In genomic region chr14:25511564-25511963, GRCm38 (mm10) we compare ENCODE assay signal across 10 mouse cellular contexts. TPM values are rescaled to one million over a fixed set of nuclear protein-coding genes. Genes with fewer than 3 reads are reported as not detected.
A peak's percentile ranks its signal among the peaks of the same experiment; 100 is the strongest.
DNase-seq lines count a peak whose midpoint lies in the region; ATAC-seq and TF ChIP-seq lines count a peak whose summit lies in the region.
"Had no signal": no experiment of that assay in that cellular context is flagged by ENCODE, and none has a peak within 500 bp of the region (broad histone marks: within the 10 kb centered on the region; RNA-seq: fewer than 3 reads in every experiment).

No protein-coding gene starts in this region.

- no peak overlapping the region for H3K4me3 ChIP-seq in heart, embryonic 10.5 days
- H3K4me3 ChIP-seq in midbrain, embryonic 12.5 days, result no peak overlapping the region
- H3K4me3 ChIP-seq in midbrain, postnatal 0 days (ENCODE audit: low read depth, low read length), result no peak overlapping the region
- no peak overlapping the region for H3K4me3 ChIP-seq in hindbrain, embryonic 14.5 days (replicated peaks; ENCODE audit: low read length)
- H3K4me3 ChIP-seq in neural tube, embryonic 15.5 days (replicated peaks), result no peak overlapping the region
- H3K4me3 ChIP-seq: neural tube, embryonic 12.5 days had no signal

- no peak for TF ChIP-seq CTCF in midbrain, postnatal 0 days (IDR thresholded peaks at IDR 0.05)

- no peaks in the 10 kb centered on the region for H3K27me3 ChIP-seq in heart, embryonic 10.5 days (ENCODE audit: insufficient read depth, poor library complexity, severe bottlenecking)
- no peaks in the 10 kb centered on the region for H3K27me3 ChIP-seq in midbrain, embryonic 12.5 days
- H3K27me3 ChIP-seq in midbrain, postnatal 0 days (ENCODE audit: insufficient read depth, low read length), result no peaks in the 10 kb centered on the region
- H3K27me3 ChIP-seq in hindbrain, embryonic 14.5 days (ENCODE audit: control insufficient read depth, insufficient read depth, low read length), result no peaks in the 10 kb centered on the region
- no peaks in the 10 kb centered on the region for H3K27me3 ChIP-seq in neural tube, embryonic 15.5 days (replicated peaks)
- H3K27me3 ChIP-seq: neural tube, embryonic 12.5 days had no signal

- 38% methylated on average over 3 of the region's 3 CpGs for WGBS in heart, embryonic 10.5 days
- WGBS in midbrain, embryonic 12.5 days, result 45% methylated on average over 3 of the region's 3 CpGs
- WGBS in midbrain, postnatal 0 days, result 51% methylated on average over 3 of the region's 3 CpGs
- WGBS in hindbrain, embryonic 14.5 days, result 52% methylated on average over 3 of the region's 3 CpGs
- 38% methylated on average over 3 of the region's 3 CpGs for WGBS in neural tube, embryonic 15.5 days

- no peak for ATAC-seq in midbrain, embryonic 12.5 days (ENCODE audit: low FRiP score, low read depth)
- no peak for ATAC-seq in midbrain, postnatal 0 days (ENCODE audit: low FRiP score)
- 0 out of 2 replicates have a peak, but pooled peaks have one; percentile 9 for ATAC-seq in hindbrain, embryonic 14.5 days (ENCODE audit: low FRiP score)
- ATAC-seq in neural tube, embryonic 15.5 days (ENCODE audit: low FRiP score), result no peak

- H3K9me3 ChIP-seq in heart, embryonic 10.5 days, result no peaks in the 10 kb centered on the region
- no peaks in the 10 kb centered on the region for H3K9me3 ChIP-seq in midbrain, embryonic 12.5 days
- H3K9me3 ChIP-seq in midbrain, postnatal 0 days (ENCODE audit: low read length), result no peaks in the 10 kb centered on the region
- no peaks in the 10 kb centered on the region for H3K9me3 ChIP-seq in hindbrain, embryonic 14.5 days (ENCODE audit: control insufficient read depth, low read length)
- H3K9me3 ChIP-seq in neural tube, embryonic 15.5 days (replicated peaks), result no peaks in the 10 kb centered on the region
- H3K9me3 ChIP-seq: neural tube, embryonic 12.5 days had no signal

- H3K4me1 ChIP-seq in heart, embryonic 10.5 days, result peaks cover 99% of the 10 kb centered on the region
- peaks cover 66% of the 10 kb centered on the region for H3K4me1 ChIP-seq in midbrain, embryonic 12.5 days
- H3K4me1 ChIP-seq in midbrain, postnatal 0 days (ENCODE audit: insufficient read depth, low read length), result peaks cover 14% of the 10 kb centered on the region; the same call in 1 of the 2 replicates
- peaks cover 63% of the 10 kb centered on the region for H3K4me1 ChIP-seq in hindbrain, embryonic 14.5 days (replicated peaks; ENCODE audit: control insufficient read depth, insufficient read depth, low read length)
- H3K4me1 ChIP-seq in neural tube, embryonic 15.5 days, result peaks cover 75% of the 10 kb centered on the region

- no peak for DNase-seq in heart, embryonic 10.5 days (ENCODE audit: low spot score)
- no peak for DNase-seq in heart, adult 8-10 months (ENCODE audit: low spot score)
- no peak for DNase-seq in midbrain, postnatal 0 days (ENCODE audit: low spot score)
- no peak for DNase-seq in hindbrain, embryonic 14.5 days (ENCODE audit: low spot score)
- DNase-seq in T-cell, adult 2 months (ENCODE audit: low spot score), result no peak
- DNase-seq in thymus, postnatal 4 days, result no peak
- DNase-seq: layer of hippocampus, postnatal 36 days had no signal

- no peak overlapping the region for H3K4me2 ChIP-seq in midbrain, embryonic 12.5 days (replicated peaks)
- no peak overlapping the region for H3K4me2 ChIP-seq in midbrain, postnatal 0 days (ENCODE audit: low read depth, low read length, poor library complexity, severe bottlenecking)
- H3K4me2 ChIP-seq in hindbrain, embryonic 14.5 days (replicated peaks), result no peak overlapping the region
- no peak overlapping the region for H3K4me2 ChIP-seq in neural tube, embryonic 15.5 days
- H3K4me2 ChIP-seq: neural tube, embryonic 12.5 days had no signal

- no peak overlapping the region for H3K9ac ChIP-seq in midbrain, embryonic 12.5 days (replicated peaks)
- H3K9ac ChIP-seq in midbrain, postnatal 0 days (replicated peaks; ENCODE audit: low read length, poor library complexity, severe bottlenecking), result no peak overlapping the region
- H3K9ac ChIP-seq in hindbrain, embryonic 14.5 days, result no peak overlapping the region
- no peak overlapping the region for H3K9ac ChIP-seq in neural tube, embryonic 15.5 days (replicated peaks)
- H3K9ac ChIP-seq: neural tube, embryonic 12.5 days had no signal

- peak overlapping the region; percentile 77; the same call in 1 of the 2 replicates for H3K27ac ChIP-seq in heart, embryonic 10.5 days
- peak overlapping the region; percentile 62 for H3K27ac ChIP-seq in midbrain, embryonic 12.5 days (replicated peaks)
- no peak overlapping the region for H3K27ac ChIP-seq in midbrain, postnatal 0 days (ENCODE audit: low read depth, low read length)
- H3K27ac ChIP-seq in hindbrain, embryonic 14.5 days, result peak overlapping the region; percentile 29
- H3K27ac ChIP-seq in neural tube, embryonic 15.5 days (replicated peaks), result peak overlapping the region; percentile 35
- H3K27ac ChIP-seq: neural tube, embryonic 12.5 days had no signal

- peaks cover 33% of the 10 kb centered on the region for H3K36me3 ChIP-seq in heart, embryonic 10.5 days
- peaks cover 37% of the 10 kb centered on the region for H3K36me3 ChIP-seq in midbrain, embryonic 12.5 days
- H3K36me3 ChIP-seq in midbrain, postnatal 0 days (ENCODE audit: insufficient read depth, low read length), result peaks cover 2% of the 10 kb centered on the region
- H3K36me3 ChIP-seq in hindbrain, embryonic 14.5 days (replicated peaks; ENCODE audit: control insufficient read depth, insufficient read depth), result peaks cover 30% of the 10 kb centered on the region
- peaks cover 3% of the 10 kb centered on the region; the same call in 1 of the 2 replicates for H3K36me3 ChIP-seq in neural tube, embryonic 15.5 days

RNA-seq across cellular contexts. Expression of gene Zmiz1, which starts 52.6 kb away (rescaled TPM):
- polyA plus RNA-seq in heart, embryonic 10.5 days (2016; fragmentation: Nextera tagmentation; extraction: Ambion mirVana), result 38.1 and 45.8 TPM in 2 replicates
- total RNA-seq in heart, adult 8-10 months (2022), result 10 to 100 TPM; 34.7 to 44.1 (median 40.4) TPM
- polyA plus RNA-seq in midbrain, embryonic 12.5 days (2016; fragmentation: Nextera tagmentation; extraction: Ambion mirVana), result 79.4 and 82.5 TPM in 2 replicates
- 130 and 134 TPM in 2 replicates for total RNA-seq in midbrain, postnatal 0 days (2014; rRNA removed)
- polyA plus RNA-seq in midbrain, postnatal 0 days (2015; fragmentation: Nextera tagmentation; extraction: Ambion mirVana), result 44.0 and 51.7 TPM in 2 replicates
- polyA plus RNA-seq in hindbrain, embryonic 14.5 days (2014; fragmentation: Nextera tagmentation; extraction: Ambion mirVana), result 70.0 and 70.6 TPM in 2 replicates
- polyA plus RNA-seq in neural tube, embryonic 15.5 days (2015; fragmentation: Nextera tagmentation; extraction: Ambion mirVana), result 51.1 and 54.7 TPM in 2 replicates
